8 mouse cellular contexts compared by ENCODE assay signal in the genomic region with DNA sequence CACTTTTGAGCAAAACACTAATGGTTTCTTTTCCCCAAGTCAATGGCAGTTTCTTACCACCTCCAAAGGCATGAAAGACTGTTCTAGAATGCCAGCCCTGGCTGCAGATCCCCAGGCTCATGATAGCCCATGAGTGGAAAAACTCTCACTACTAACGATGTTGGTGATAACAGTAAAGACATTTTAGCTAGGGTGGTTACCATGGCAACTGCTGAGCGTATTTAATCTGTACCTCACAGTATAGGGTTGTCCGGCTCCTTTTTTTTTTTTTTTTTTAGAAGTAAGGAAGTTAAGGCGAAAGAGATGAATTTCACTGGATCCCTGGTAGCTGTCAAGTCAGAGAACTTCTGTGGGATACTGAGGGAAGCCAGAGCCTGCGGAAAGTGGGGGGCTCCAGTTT.
DNase-seq lines count a peak whose midpoint lies in the region; ATAC-seq and TF ChIP-seq lines count a peak whose summit lies in the region.
"Had no signal": no experiment of that assay in that cellular context is flagged by ENCODE, and none has a peak within 500 bp of the region (broad histone marks: within the 10 kb centered on the region; RNA-seq: fewer than 3 reads in every experiment).

No protein-coding gene starts in this region.

- DNase-seq in kidney, postnatal 0 days (ENCODE audit: low spot score): peak; percentile 38
- no peak for DNase-seq in kidney, adult 9 months
- DNase-seq in MEL-GATA-1-ER (ENCODE audit: extremely low read depth, low read depth): peak; percentile 75
- peak; percentile 49 for DNase-seq in embryo, embryonic 10.5 days (ENCODE audit: low spot score)
- no peak for DNase-seq in spleen, postnatal 14 days (ENCODE audit: low spot score in 2 of 2)
- DNase-seq in left cerebral cortex, postnatal 36 days (ENCODE audit: low spot score in 2 of 2): no peak

- no peak for ATAC-seq in kidney, postnatal 0 days (replicated peaks; ENCODE audit: low FRiP score, low read depth)
- peak; percentile 21; the same call in 1 of the 2 replicates for ATAC-seq in liver, embryonic 15.5 days (ENCODE audit: insufficient read depth)

- no peak for TF ChIP-seq CTCF in kidney, postnatal 0 days (IDR thresholded peaks at IDR 0.05; ENCODE audit: low read depth)

- intact Hi-C loops in left cerebral cortex, postnatal 36 days (cut with DNase I): no loop called here

- no peaks in the 10 kb centered on the region for H3K9me3 ChIP-seq in kidney, postnatal 0 days (replicated peaks; ENCODE audit: low read length)
- H3K9me3 ChIP-seq in liver, embryonic 15.5 days (replicated peaks): no peaks in the 10 kb centered on the region
- H3K9me3 ChIP-seq: midbrain, embryonic 12.5 days had no signal

- no peaks in the 10 kb centered on the region for H3K36me3 ChIP-seq in kidney, postnatal 0 days (ENCODE audit: insufficient read depth, low read length)
- no peaks in the 10 kb centered on the region for H3K36me3 ChIP-seq in liver, embryonic 15.5 days (replicated peaks)
- H3K36me3 ChIP-seq: midbrain, embryonic 12.5 days had no signal

- H3K4me2 ChIP-seq in kidney, postnatal 0 days (ENCODE audit: low read length): no peak overlapping the region
- H3K4me2 ChIP-seq in liver, embryonic 15.5 days: no peak overlapping the region
- H3K4me2 ChIP-seq: midbrain, embryonic 12.5 days had no signal

- H3K27ac ChIP-seq in kidney, postnatal 0 days: peak overlapping the region; percentile 83
- H3K27ac ChIP-seq in liver, embryonic 15.5 days (replicated peaks): 0 out of 2 replicates have a peak overlapping the region, but pooled peaks have one; percentile 2
- H3K27ac ChIP-seq: midbrain, embryonic 12.5 days had no signal

- peaks cover 17% of the 10 kb centered on the region for H3K4me1 ChIP-seq in kidney, postnatal 0 days (replicated peaks; ENCODE audit: insufficient read depth, low read length)
- H3K4me1 ChIP-seq in liver, embryonic 15.5 days (replicated peaks): peaks cover 23% of the 10 kb centered on the region

- no peak overlapping the region for H3K4me3 ChIP-seq in kidney, postnatal 0 days (replicated peaks; ENCODE audit: low read depth, low read length)
- no peak overlapping the region for H3K4me3 ChIP-seq in liver, embryonic 15.5 days (replicated peaks)
- H3K4me3 ChIP-seq: midbrain, embryonic 12.5 days had no signal

- no peak overlapping the region for H3K9ac ChIP-seq in kidney, postnatal 0 days (ENCODE audit: low read depth, low read length)
- H3K9ac ChIP-seq in liver, embryonic 15.5 days: no peak overlapping the region
- H3K9ac ChIP-seq: midbrain, embryonic 12.5 days had no signal

- H3K27me3 ChIP-seq in kidney, postnatal 0 days (ENCODE audit: insufficient read depth, low read length): no peaks in the 10 kb centered on the region
- peaks cover 6% of the 10 kb centered on the region; the same call in 1 of the 2 replicates for H3K27me3 ChIP-seq in liver, embryonic 15.5 days
- H3K27me3 ChIP-seq: midbrain, embryonic 12.5 days had no signal

- WGBS in kidney, postnatal 0 days: 21% methylated on average over 5 of the region's 5 CpGs
- WGBS in liver, embryonic 15.5 days (ENCODE audit: insufficient replicate concordance): 17% methylated on average over 5 of the region's 5 CpGs

Comparison
In these comparisons a context has a peak if more than half of its experiments do, and no peak if none do; other contexts are left out.
1. DNase-seq: peak in kidney, postnatal 0 days (single experiment), MEL-GATA-1-ER (single experiment) and embryo, embryonic 10.5 days (single experiment); none in kidney, adult 9 months (single experiment), spleen, postnatal 14 days (0 of 2) and left cerebral cortex, postnatal 36 days (0 of 2).